Mouse (Mus musculus) cerebellum, postnatal 10 days (tissue): ENCODE results near the gene Rnase12.

Source experiments
- DNase-seq, 2 experiments: peaks; one replicate each; pipeline ENCODE4 v3.0.0; 2021; ENCODE audit warnings: mixed read lengths in 2 of 2

The Rnase12 gene

GRCm38 (mm10) chr14:51057401-51057831, at the start of gene Rnase12:
Rnase12 (minus strand) TSS chr14:51057661.
- DNase-seq = no peak

GRCm38 (mm10) chr14:51106449-51106967, 49.0 kb upstream of the Rnase12 start:
- DNase-seq = no peak

GRCm38 (mm10) chr14:51104366-51104765, 46.9 kb upstream of the Rnase12 start:
- no peak for DNase-seq

GRCm38 (mm10) chr14:51103217-51103616, 45.8 kb upstream of the Rnase12 start:
- DNase-seq = peak; percentile 86 to 90

GRCm38 (mm10) chr14:51101284-51101683, 43.8 kb upstream of the Rnase12 start:
- DNase-seq = no peak

GRCm38 (mm10) chr14:51098921-51099320, 41.5 kb upstream of the Rnase12 start:
- no peak for DNase-seq

- peak; percentile 88 to 91 for DNase-seq
These were observed 40.8 kb upstream of the Rnase12 start for GRCm38 (mm10) chr14:51098300-51098699.

- DNase-seq = peak in 1 of 2 experiments; percentile 18
These were observed 38.5 kb upstream of the Rnase12 start for GRCm38 (mm10) chr14:51095736-51096524.

- no peak for DNase-seq
These were observed 37.5 kb upstream of the Rnase12 start for GRCm38 (mm10) chr14:51094921-51095320.

- DNase-seq = peak in 1 of 2 experiments; percentile 28
These were observed 36.8 kb upstream of the Rnase12 start for GRCm38 (mm10) chr14:51094096-51094875.

GRCm38 (mm10) chr14:51093496-51093895, 36.0 kb upstream of the Rnase12 start:
- no peak for DNase-seq

GRCm38 (mm10) chr14:51092073-51092620, 34.7 kb upstream of the Rnase12 start:
- no peak for DNase-seq

GRCm38 (mm10) chr14:51090921-51091900, 33.8 kb upstream of the Rnase12 start, which contains the start of the genes Rnase4 and Ang:
Rnase4 (plus strand) TSS chr14:51091077.
Ang (plus strand) TSS chr14:51091150.
- DNase-seq = peak; percentile 67 to 68

- peak; percentile 87 to 91 for DNase-seq
These were observed 32.8 kb upstream of the Rnase12 start for GRCm38 (mm10) chr14:51090077-51090781.

- no peak for DNase-seq
These were observed 32.2 kb upstream of the Rnase12 start for GRCm38 (mm10) chr14:51089674-51090076.

- DNase-seq = peak; percentile 97 to 98
These were observed 31.7 kb upstream of the Rnase12 start for GRCm38 (mm10) chr14:51088970-51089673.

GRCm38 (mm10) chr14:51088166-51088969, 30.9 kb upstream of the Rnase12 start:
- DNase-seq = peak; percentile 89 to 90

- no peak for DNase-seq
These were observed 30.3 kb upstream of the Rnase12 start for GRCm38 (mm10) chr14:51087762-51088161.

- no peak for DNase-seq
These were observed 28.4 kb upstream of the Rnase12 start for GRCm38 (mm10) chr14:51085911-51086310.

- no peak for DNase-seq
These were observed 27.6 kb upstream of the Rnase12 start for GRCm38 (mm10) chr14:51085086-51085485.
